In the genomic region with DNA sequence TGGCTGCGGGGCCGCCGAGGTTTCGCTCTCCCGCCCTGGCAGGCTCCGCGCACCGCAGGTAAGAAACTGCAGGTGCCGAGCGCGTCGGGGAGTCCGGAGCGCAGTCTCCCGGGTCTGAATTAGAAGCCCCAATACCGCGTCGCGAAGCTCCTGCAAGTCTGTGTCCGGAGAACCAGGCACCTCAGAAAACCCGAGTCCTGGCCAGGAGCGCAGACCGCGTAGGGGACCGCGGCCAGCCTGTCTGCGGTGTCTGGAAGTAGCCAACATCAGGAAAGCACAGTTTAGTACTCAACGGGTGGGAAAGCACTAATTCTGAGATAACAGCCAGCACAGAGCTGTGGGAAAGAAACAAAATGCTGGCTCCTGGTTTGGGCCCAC, we compare ENCODE assay signal across 9 mouse cellular contexts. TPM values are rescaled to one million over a fixed set of nuclear protein-coding genes. Genes with fewer than 3 reads are reported as not detected.
DNase-seq lines count a peak whose midpoint lies in the region; ATAC-seq and TF ChIP-seq lines count a peak whose summit lies in the region.
"Had no signal": no experiment of that assay in that cellular context is flagged by ENCODE, and none has a peak within 500 bp of the region (broad histone marks: within the 10 kb centered on the region; RNA-seq: fewer than 3 reads in every experiment).

No protein-coding gene starts in this region.

- no peak for TF ChIP-seq EP300 in stomach, postnatal 0 days (optimal IDR thresholded peaks at IDR 0.05)

- H3K27ac ChIP-seq in neural tube, embryonic 11.5 days (ENCODE audit: low read depth, low read length) = no peak overlapping the region
- H3K27ac ChIP-seq in liver, embryonic 13.5 days = no peak overlapping the region
- H3K27ac ChIP-seq in stomach, postnatal 0 days (replicated peaks) = no peak overlapping the region

- peaks cover 8% of the 10 kb centered on the region for H3K4me1 ChIP-seq in neural tube, embryonic 11.5 days (ENCODE audit: control insufficient read depth, insufficient read depth, low read length)
- H3K4me1 ChIP-seq in liver, embryonic 13.5 days (replicated peaks) = peaks cover 17% of the 10 kb centered on the region
- H3K4me1 ChIP-seq in stomach, postnatal 0 days (replicated peaks; ENCODE audit: control insufficient read depth, insufficient read depth) = 0 out of 2 replicates have a peak, but pooled peaks cover 3% of the 10 kb centered on the region

- H3K36me3 ChIP-seq in neural tube, embryonic 11.5 days (ENCODE audit: control insufficient read depth, insufficient read depth, low read length) = no peaks in the 10 kb centered on the region
- no peaks in the 10 kb centered on the region for H3K36me3 ChIP-seq in liver, embryonic 13.5 days
- H3K36me3 ChIP-seq in stomach, postnatal 0 days (ENCODE audit: control insufficient read depth, insufficient read depth, low read length) = no peaks in the 10 kb centered on the region

- H3K9ac ChIP-seq in neural tube, embryonic 11.5 days (ENCODE audit: low read length) = peak overlapping the region; percentile 44; the same call in 1 of the 2 replicates
- H3K9ac ChIP-seq in liver, embryonic 13.5 days = no peak overlapping the region
- H3K9ac ChIP-seq in stomach, postnatal 0 days (ENCODE audit: low read length) = no peak overlapping the region

- no peak for TF ChIP-seq CTCF in stomach, postnatal 0 days (IDR thresholded peaks at IDR 0.05; ENCODE audit: low read depth)

- 1% methylated on average over 28 of the region's 28 CpGs for WGBS in neural tube, embryonic 11.5 days
- WGBS in liver, embryonic 13.5 days (ENCODE audit: insufficient replicate concordance) = 3% methylated on average over 28 of the region's 28 CpGs
- 7% methylated on average over 28 of the region's 28 CpGs for WGBS in stomach, postnatal 0 days

- peak overlapping the region; percentile 60 for H3K4me2 ChIP-seq in neural tube, embryonic 11.5 days (ENCODE audit: low read depth)
- H3K4me2 ChIP-seq in liver, embryonic 13.5 days = peak overlapping the region; percentile 57
- H3K4me2 ChIP-seq in stomach, postnatal 0 days (replicated peaks; ENCODE audit: low read depth) = peak overlapping the region; percentile 67

- H3K9me3 ChIP-seq in neural tube, embryonic 11.5 days (ENCODE audit: control insufficient read depth, low read length) = no peaks in the 10 kb centered on the region
- no peaks in the 10 kb centered on the region for H3K9me3 ChIP-seq in liver, embryonic 13.5 days (replicated peaks)
- H3K9me3 ChIP-seq in stomach, postnatal 0 days (ENCODE audit: control insufficient read depth, low read length) = no peaks in the 10 kb centered on the region

- H3K27me3 ChIP-seq in neural tube, embryonic 11.5 days (ENCODE audit: control insufficient read depth, insufficient read depth, low read length) = peaks cover 93% of the 10 kb centered on the region
- peaks cover 98% of the 10 kb centered on the region for H3K27me3 ChIP-seq in liver, embryonic 13.5 days
- H3K27me3 ChIP-seq in stomach, postnatal 0 days (ENCODE audit: control insufficient read depth, insufficient read depth, low read length) = peaks cover 27% of the 10 kb centered on the region

- no peak for ATAC-seq in neural tube, embryonic 11.5 days (ENCODE audit: insufficient read depth, low FRiP score, low TSS enrichment)
- no peak for ATAC-seq in liver, embryonic 13.5 days (ENCODE audit: low read depth)
- no peak for ATAC-seq in stomach, postnatal 0 days (ENCODE audit: low FRiP score, low TSS enrichment)
- ATAC-seq: activated CD4-positive, CD25-positive, alpha-beta regulatory T cell, adult 4 months had no signal

- peak; percentile 50 for DNase-seq in embryo, embryonic 10.5 days (ENCODE audit: low spot score)
- no peak for DNase-seq in embryo, embryonic 11 days
- no peak for DNase-seq in neural tube, embryonic 11.5 days (ENCODE audit: low spot score)
- no peak for DNase-seq in neural tube, embryonic 10.5 days (ENCODE audit: extremely low spot score, low spot score)
- no peak for DNase-seq in liver, embryonic 13.5 days
- no peak for DNase-seq in stomach, postnatal 0 days (ENCODE audit: low spot score)
- no peak for DNase-seq in right cerebral cortex, adult 18-20 months
- DNase-seq in frontal cortex, postnatal 10 days (ENCODE audit: low spot score in 2 of 2) = no peak

- H3K4me3 ChIP-seq in neural tube, embryonic 11.5 days (ENCODE audit: low read depth, low read length) = peak overlapping the region; percentile 36
- peak overlapping the region; percentile 41 for H3K4me3 ChIP-seq in liver, embryonic 13.5 days (replicated peaks)
- H3K4me3 ChIP-seq in stomach, postnatal 0 days (ENCODE audit: low read depth, low read length) = peak overlapping the region; percentile 42

RNA-seq across cellular contexts. Expression of a gene that starts 1.2 kb away (rescaled TPM):
- 2.1 and 2.6 TPM in 2 replicates for polyA plus RNA-seq in neural tube, embryonic 11.5 days (2014; fragmentation: Nextera tagmentation; extraction: Ambion mirVana)
- 0.05 and 0.06 TPM in 2 replicates for polyA plus RNA-seq in liver, embryonic 13.5 days (2015; fragmentation: Nextera tagmentation; extraction: Ambion mirVana)
- polyA plus RNA-seq in stomach, postnatal 0 days (2015; fragmentation: Nextera tagmentation; extraction: Ambion mirVana) = 0.05 and 0.06 TPM in 2 replicates
- polyA plus RNA-seq: activated CD4-positive, CD25-positive, alpha-beta regulatory T cell, adult 4 months had no signal
